Mouse (Mus musculus) forebrain, embryonic 15.5 days (tissue): ENCODE results near the gene Cspg4. TPM values are rescaled to one million over a fixed set of nuclear protein-coding genes. Genes with fewer than 3 reads are reported as not detected.

Experiments
- ATAC-seq: fragments of 200-750 bp; cut with Nextera tagmentation; replicated peaks from 2 replicates; pipeline ENCODE4 v1.8.0; 2017; ENCODE audit warnings: mild to moderate bottlenecking, moderate TSS enrichment, moderate library complexity
- H3K27ac ChIP-seq: fragments of 300-500 bp; sonication (generic); replicated peaks from 2 replicates; pipeline ENCODE4 v1.5.1; 2015; ENCODE audit warnings: mild to moderate bottlenecking, inconsistent platforms
- H3K27me3 ChIP-seq: fragments of 300-500 bp; sonication (generic); 2 replicates; pipeline ENCODE4 v1.6.1; 2015; ENCODE audit warnings: inconsistent platforms
- H3K36me3 ChIP-seq: fragments of 300-500 bp; sonication (generic); 2 replicates; pipeline ENCODE4 v1.6.1; 2015; ENCODE audit warnings: mild to moderate bottlenecking, inconsistent platforms
- H3K4me1 ChIP-seq: fragments of 300-500 bp; sonication (generic); 2 replicates; pipeline ENCODE4 v1.6.1; 2015; ENCODE audit warnings: inconsistent platforms
- H3K4me2 ChIP-seq: fragments of 300-500 bp; sonication (generic); replicated peaks from 2 replicates; pipeline ENCODE4 v1.6.1; 2015; ENCODE audit warnings: mild to moderate bottlenecking, inconsistent platforms
- H3K4me3 ChIP-seq: fragments of 300-500 bp; sonication (generic); 2 replicates; pipeline ENCODE4 v1.5.1; 2015; ENCODE audit warnings: mild to moderate bottlenecking, inconsistent platforms
- H3K9ac ChIP-seq: fragments of 300-500 bp; sonication (generic); replicated peaks from 2 replicates; pipeline ENCODE4 v1.6.1; 2015; ENCODE audit warnings: mild to moderate bottlenecking, inconsistent platforms
- H3K9me3 ChIP-seq: fragments of 300-500 bp; sonication (generic); 2 replicates; pipeline ENCODE4 v1.6.1; 2016; ENCODE audit warnings: inconsistent platforms
- WGBS: fragments of 180-500 bp; shearing (Covaris S2); methylation state at CpG from one replicate; pipeline ENCODE4 v1.1.7; 2015; ENCODE audit warnings: mixed read lengths; 5-methylcytosine and 5-hydroxymethylcytosine counted together
- polyA plus RNA-seq: library from polyadenylated mRNA; unstranded; fragments of >200 nt; fragmentation: Nextera tagmentation; extraction: Ambion mirVana; gene quantifications from 2 replicates; pipeline ENCODE4 v1.2.1, GENCODE M21; 2015

Cspg4 gene
- polyA plus RNA-seq, 1 experiment from 2014 or later: 5.1 TPM

- H3K4me1 ChIP-seq: no peaks in the 10 kb centered on the region
- H3K27ac ChIP-seq: no peak overlapping the region
- 71% methylated on average over 4 of the region's 4 CpGs for WGBS
- H3K9ac ChIP-seq: no peak overlapping the region
- no peak for ATAC-seq
- H3K4me2 ChIP-seq: no peak overlapping the region
- no peaks in the 10 kb centered on the region for H3K36me3 ChIP-seq
- H3K27me3 ChIP-seq: no peaks in the 10 kb centered on the region
- H3K9me3 ChIP-seq: no peaks in the 10 kb centered on the region
- no peak overlapping the region for H3K4me3 ChIP-seq
These were observed 17.4 kb downstream of the Cspg4 start for GRCm38 (mm10) chr9:56882283-56882682.

- no peaks in the 10 kb centered on the region for H3K9me3 ChIP-seq
- 84% methylated on average over 12 of the region's 12 CpGs for WGBS
- no peaks in the 10 kb centered on the region for H3K27me3 ChIP-seq
- no peaks in the 10 kb centered on the region for H3K4me1 ChIP-seq
- no peak overlapping the region for H3K4me3 ChIP-seq
- H3K4me2 ChIP-seq: no peak overlapping the region
- no peak overlapping the region for H3K9ac ChIP-seq
- no peak for ATAC-seq
- no peak overlapping the region for H3K27ac ChIP-seq
- no peaks in the 10 kb centered on the region for H3K36me3 ChIP-seq
These were observed 18.0 kb downstream of the Cspg4 start for GRCm38 (mm10) chr9:56882818-56883217.

- Histone ChIP-seq H3K9ac (no peak overlapping the region), H3K27me3 (no peaks in the 10 kb centered on the region), H3K36me3 (no peaks in the 10 kb centered on the region), H3K4me3 (no peak overlapping the region), H3K4me2 (no peak overlapping the region), H3K4me1 (no peaks in the 10 kb centered on the region), H3K27ac (no peak overlapping the region), H3K9me3 (no peaks in the 10 kb centered on the region)
- 82% methylated on average over 7 of the region's 7 CpGs for WGBS
- no peak for ATAC-seq
These were observed 18.6 kb downstream of the Cspg4 start for GRCm38 (mm10) chr9:56883470-56883869.

- Histone ChIP-seq H3K4me1 (no peaks in the 10 kb centered on the region), H3K9ac (no peak overlapping the region), H3K27ac (no peak overlapping the region), H3K36me3 (no peaks in the 10 kb centered on the region), H3K4me3 (no peak overlapping the region), H3K4me2 (no peak overlapping the region), H3K9me3 (no peaks in the 10 kb centered on the region), H3K27me3 (no peaks in the 10 kb centered on the region)
- 79% methylated on average over 4 of the region's 4 CpGs for WGBS
- ATAC-seq: no peak
These were observed 19.5 kb downstream of the Cspg4 start for GRCm38 (mm10) chr9:56884328-56884727.

GRCm38 (mm10) chr9:56886113-56886512 lies 21.3 kb downstream of the Cspg4 start:
- no peaks in the 10 kb centered on the region for H3K36me3 ChIP-seq
- H3K4me2 ChIP-seq: no peak overlapping the region
- no peaks in the 10 kb centered on the region for H3K27me3 ChIP-seq
- peaks cover 5% of the 10 kb centered on the region for H3K4me1 ChIP-seq
- 58% methylated on average over 13 of the region's 13 CpGs for WGBS
- H3K4me3 ChIP-seq: no peak overlapping the region
- ATAC-seq: no peak
- no peak overlapping the region for H3K9ac ChIP-seq
- H3K9me3 ChIP-seq: no peaks in the 10 kb centered on the region
- H3K27ac ChIP-seq: no peak overlapping the region

- Histone ChIP-seq H3K27ac (no peak overlapping the region), H3K4me1 (peaks cover 6% of the 10 kb centered on the region), H3K4me3 (no peak overlapping the region), H3K4me2 (no peak overlapping the region), H3K36me3 (no peaks in the 10 kb centered on the region), H3K27me3 (no peaks in the 10 kb centered on the region), H3K9ac (no peak overlapping the region), H3K9me3 (no peaks in the 10 kb centered on the region)
- WGBS: 91% methylated on average over 15 of the region's 15 CpGs
- ATAC-seq: no peak
These were observed 21.8 kb downstream of the Cspg4 start for GRCm38 (mm10) chr9:56886601-56887000.

- WGBS: 93% methylated on average over 16 of the region's 16 CpGs
- H3K27me3 ChIP-seq: no peaks in the 10 kb centered on the region
These were observed 22.7 kb downstream of the Cspg4 start for GRCm38 (mm10) chr9:56887581-56887980.

GRCm38 (mm10) chr9:56889817-56890216 lies 25.0 kb downstream of the Cspg4 start:
- Histone ChIP-seq H3K27ac (no peak overlapping the region), H3K4me2 (peak overlapping the region; percentile 59), H3K9me3 (no peaks in the 10 kb centered on the region), H3K4me3 (peak overlapping the region; percentile 34), H3K9ac (peak overlapping the region; percentile 42), H3K4me1 (peaks cover 15% of the 10 kb centered on the region), H3K27me3 (no peaks in the 10 kb centered on the region), H3K36me3 (no peaks in the 10 kb centered on the region)
- 2% methylated on average over 14 of the region's 14 CpGs for WGBS
- peak; percentile 74 for ATAC-seq

More at GRCm38 (mm10) chr9:56887581-56887980, 22.7 kb downstream of the Cspg4 start:
- no peaks in the 10 kb centered on the region for H3K36me3 ChIP-seq
- no peak overlapping the region for H3K4me3 ChIP-seq
- H3K4me1 ChIP-seq: peaks cover 10% of the 10 kb centered on the region
- no peak overlapping the region for H3K4me2 ChIP-seq
- H3K9ac ChIP-seq: no peak overlapping the region
- ATAC-seq: no peak
- no peak overlapping the region for H3K27ac ChIP-seq
- no peaks in the 10 kb centered on the region for H3K9me3 ChIP-seq

- 63% methylated on average over 11 of the region's 11 CpGs for WGBS
- H3K36me3 ChIP-seq: no peaks in the 10 kb centered on the region
- H3K4me1 ChIP-seq: peaks cover 15% of the 10 kb centered on the region
- H3K4me2 ChIP-seq: no peak overlapping the region
- no peak for ATAC-seq
- H3K27ac ChIP-seq: no peak overlapping the region
- H3K4me3 ChIP-seq: no peak overlapping the region
- no peaks in the 10 kb centered on the region for H3K27me3 ChIP-seq
- H3K9me3 ChIP-seq: no peaks in the 10 kb centered on the region
- H3K9ac ChIP-seq: peak overlapping the region; percentile 42; the same call in 1 of the 2 replicates
These were observed 25.9 kb downstream of the Cspg4 start for GRCm38 (mm10) chr9:56890522-56891250.

GRCm38 (mm10) chr9:56891517-56892011 lies 26.7 kb downstream of the Cspg4 start:
- H3K9me3 ChIP-seq: no peaks in the 10 kb centered on the region
- H3K4me2 ChIP-seq: peak overlapping the region; percentile 42
- 0 out of 2 replicates have a peak overlapping the region, but pooled peaks have one; percentile 11 for H3K4me3 ChIP-seq
- H3K4me1 ChIP-seq: peaks cover 15% of the 10 kb centered on the region
- ATAC-seq: peak; percentile 51
- H3K27ac ChIP-seq: no peak overlapping the region
- H3K27me3 ChIP-seq: no peaks in the 10 kb centered on the region
- peak overlapping the region; percentile 40 for H3K9ac ChIP-seq
- H3K36me3 ChIP-seq: no peaks in the 10 kb centered on the region
- 23% methylated on average over 12 of the region's 12 CpGs for WGBS

- no peak overlapping the region for H3K9ac ChIP-seq
- no peak for ATAC-seq
- WGBS: 88% methylated on average over 10 of the region's 10 CpGs
These were observed 27.3 kb downstream of the Cspg4 start for GRCm38 (mm10) chr9:56892111-56892510.

GRCm38 (mm10) chr9:56893313-56893712 lies 28.5 kb downstream of the Cspg4 start:
- Histone ChIP-seq H3K4me1 (peaks cover 15% of the 10 kb centered on the region), H3K36me3 (no peaks in the 10 kb centered on the region), H3K27me3 (no peaks in the 10 kb centered on the region), H3K4me2 (no peak overlapping the region), H3K27ac (no peak overlapping the region), H3K9me3 (no peaks in the 10 kb centered on the region), H3K9ac (no peak overlapping the region), H3K4me3 (no peak overlapping the region)
- ATAC-seq: no peak
- 72% methylated on average over 8 of the region's 8 CpGs for WGBS

More at GRCm38 (mm10) chr9:56892111-56892510, 27.3 kb downstream of the Cspg4 start:
- Histone ChIP-seq H3K36me3 (no peaks in the 10 kb centered on the region), H3K4me1 (peaks cover 15% of the 10 kb centered on the region), H3K27me3 (no peaks in the 10 kb centered on the region), H3K9me3 (no peaks in the 10 kb centered on the region), H3K27ac (no peak overlapping the region), H3K4me3 (no peak overlapping the region), H3K4me2 (no peak overlapping the region)
